Mouse (Mus musculus) retina, postnatal 1 day (tissue): ENCODE measurements around the gene Ddx51.

Experiments used
- DNase-seq: peaks from one replicate; pipeline ENCODE4 v3.0.0-alpha.2; 2012

Ddx51 gene

DNA sequence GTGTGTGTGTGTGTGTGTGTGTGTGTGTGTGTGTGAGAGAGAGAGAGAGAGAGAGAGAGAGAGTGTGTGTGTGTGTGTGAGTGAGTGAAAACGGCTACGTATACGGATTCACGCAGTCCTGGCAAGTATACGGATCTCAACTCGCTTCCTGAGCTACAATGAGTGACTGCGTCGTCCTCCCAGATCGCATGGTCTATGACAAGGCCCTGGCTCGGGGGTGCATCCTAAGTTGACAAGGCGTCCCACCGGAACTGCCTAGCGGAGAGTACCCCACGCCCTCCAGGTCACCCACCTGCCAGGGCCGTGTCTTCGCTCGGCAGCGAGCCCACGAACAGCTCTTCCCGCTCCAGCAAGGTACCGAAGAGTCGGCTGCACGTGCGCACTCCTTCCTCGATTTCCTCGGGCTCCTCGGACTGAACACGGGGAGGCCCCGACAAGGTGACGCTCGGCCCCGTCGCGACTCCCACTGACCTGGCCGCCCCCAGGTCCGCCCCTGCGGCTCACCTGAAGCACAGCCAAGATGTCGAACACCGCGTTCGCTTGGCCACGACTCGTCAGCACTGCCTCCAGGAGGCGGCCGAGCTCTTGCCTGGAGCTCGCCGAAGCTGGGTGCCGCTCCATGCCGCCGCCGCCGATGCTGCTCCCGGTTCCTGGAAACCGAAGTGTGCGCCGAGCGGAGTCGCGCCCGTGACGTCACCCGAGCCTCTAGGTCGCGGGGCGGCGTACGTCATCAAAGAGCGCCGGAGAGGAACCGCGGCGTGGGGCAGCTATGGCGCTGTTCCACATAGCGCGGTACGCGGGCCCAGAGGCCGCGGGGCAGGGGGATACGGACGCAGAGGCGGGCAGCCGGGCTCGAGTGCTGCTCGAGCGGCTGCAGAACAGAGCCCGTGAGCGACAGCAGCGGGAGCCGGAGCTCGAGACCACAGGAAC, at the start of gene Ddx51, which contains the start of gene Noc4l:
Gene Ddx51, plus strand, starts transcription at position 733 of the 930 bp plus-strand sequence.
Gene Noc4l, minus strand, starts transcription at position 699 of the 930 bp plus-strand sequence.
- DNase-seq: peak; percentile 97

DNA sequence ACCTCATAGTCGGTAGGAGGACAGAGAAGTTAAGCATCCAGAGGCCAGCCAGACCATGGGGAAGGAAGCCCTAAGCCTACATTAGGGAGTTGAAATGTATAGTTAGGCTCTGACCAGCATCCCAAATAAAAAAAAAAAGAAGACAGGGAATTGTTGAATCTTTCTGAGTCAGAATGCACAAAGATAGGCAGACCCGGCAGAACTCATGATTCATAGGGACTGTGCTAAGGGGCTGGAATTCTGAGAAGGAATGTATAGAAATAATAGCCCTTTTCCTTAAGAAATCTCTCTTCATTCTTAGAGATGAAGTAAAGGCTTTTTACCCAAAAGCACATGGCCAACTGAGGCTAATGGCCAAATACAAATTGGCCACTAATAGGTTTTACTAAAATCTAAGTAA, 48.9 kb upstream of the Ddx51 start:
- no peak for DNase-seq

DNA sequence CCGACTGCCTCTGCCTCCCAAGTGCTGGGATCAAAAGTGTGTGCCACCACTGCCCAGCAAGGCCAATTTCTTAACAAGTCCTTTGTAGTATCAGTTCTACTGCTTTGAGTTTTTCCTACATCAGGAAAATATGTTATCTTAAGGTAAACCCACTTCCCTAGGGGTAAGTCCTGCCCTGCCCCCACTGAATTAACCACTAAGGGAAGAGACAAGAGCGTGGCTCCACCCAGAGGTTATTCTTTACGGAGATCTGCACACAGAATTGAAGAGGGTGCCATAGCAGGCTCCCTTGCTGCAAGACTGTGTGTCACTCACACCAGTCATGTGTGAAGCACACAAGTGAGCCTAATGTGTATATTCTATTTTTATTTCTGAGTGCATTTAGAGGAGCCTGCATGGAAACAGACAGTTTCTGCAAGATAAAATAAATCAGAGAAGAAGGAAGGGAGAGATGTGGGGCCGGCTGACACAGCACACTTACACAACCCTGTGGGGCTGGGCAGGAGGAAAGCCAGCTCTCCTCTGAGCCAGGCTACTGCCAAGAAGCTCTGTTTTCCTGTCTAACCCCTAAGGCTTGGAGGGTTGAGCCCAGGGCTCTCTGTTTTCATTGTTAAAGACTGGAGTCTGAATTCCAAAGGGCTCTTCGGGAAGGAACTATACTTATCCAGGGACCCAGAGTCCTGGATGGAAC, 47.6 kb upstream of the Ddx51 start:
- DNase-seq: no peak

GRCm38 (mm10) chr5:110607767-110608166, 45.5 kb upstream of the Ddx51 start:
- DNase-seq: no peak

GRCm38 (mm10) chr5:110608336-110608735, 44.9 kb upstream of the Ddx51 start:
- peak; percentile 69 for DNase-seq

DNA sequence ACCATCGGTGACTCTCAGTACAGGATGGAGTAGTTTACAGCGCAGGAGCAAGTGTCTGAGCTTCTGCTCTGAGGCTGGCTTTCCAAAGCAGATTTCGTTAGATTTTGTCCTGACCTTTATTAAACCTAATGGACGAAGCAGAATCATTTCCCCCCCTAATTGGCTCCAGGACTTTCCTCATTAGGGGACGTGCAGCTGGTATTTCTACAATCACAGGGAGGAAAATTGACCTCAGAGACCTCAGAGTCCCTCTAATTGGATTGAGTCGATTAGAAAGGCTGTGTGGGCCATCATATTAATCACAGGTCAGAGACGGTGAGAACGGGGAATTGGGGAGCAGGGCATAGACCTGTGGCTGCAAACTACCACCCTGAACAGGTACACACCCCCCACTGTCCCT, 44.3 kb upstream of the Ddx51 start:
- DNase-seq: peak; percentile 92

- no peak for DNase-seq
These were observed 43.8 kb upstream of the Ddx51 start for GRCm38 (mm10) chr5:110609425-110609824.

GRCm38 (mm10) chr5:110609868-110610267, 43.4 kb upstream of the Ddx51 start:
- DNase-seq: no peak

GRCm38 (mm10) chr5:110610484-110610883, 42.8 kb upstream of the Ddx51 start:
- no peak for DNase-seq

DNA sequence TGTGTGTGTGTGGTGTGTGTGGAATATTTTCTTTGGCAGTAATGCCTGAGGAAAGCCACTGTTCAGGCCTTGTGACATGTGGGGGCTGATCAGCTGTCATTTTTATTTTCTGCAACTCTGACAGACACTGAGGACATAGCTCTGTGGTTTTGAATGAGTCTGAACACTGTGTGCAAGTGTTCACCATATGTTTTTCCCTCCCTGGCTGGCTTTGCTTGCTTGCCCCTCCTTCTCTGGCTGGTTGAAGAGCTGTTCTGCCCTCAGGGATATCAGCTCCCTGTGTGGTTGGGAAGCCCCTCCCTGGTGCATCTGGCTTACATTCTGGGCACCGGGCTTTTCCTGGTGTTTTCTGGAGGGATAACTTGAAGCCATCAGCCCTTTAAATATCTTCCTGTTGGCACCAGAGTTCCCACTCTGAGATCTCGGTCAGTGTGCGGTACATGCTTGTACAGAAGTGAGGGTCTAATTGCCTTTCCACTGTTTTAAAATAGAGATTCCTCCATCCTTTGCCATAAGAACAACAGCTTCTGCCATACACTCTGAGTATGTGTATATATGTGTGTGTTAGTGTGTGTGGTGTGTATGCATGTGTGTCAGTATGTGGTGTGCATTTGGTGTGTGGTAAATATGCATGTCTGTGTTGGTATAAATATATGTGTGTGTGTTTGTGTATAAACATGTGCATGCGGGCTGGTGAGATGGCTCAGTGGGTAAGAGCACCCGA, 41.7 kb upstream of the Ddx51 start:
- peak; percentile 64 for DNase-seq

DNA sequence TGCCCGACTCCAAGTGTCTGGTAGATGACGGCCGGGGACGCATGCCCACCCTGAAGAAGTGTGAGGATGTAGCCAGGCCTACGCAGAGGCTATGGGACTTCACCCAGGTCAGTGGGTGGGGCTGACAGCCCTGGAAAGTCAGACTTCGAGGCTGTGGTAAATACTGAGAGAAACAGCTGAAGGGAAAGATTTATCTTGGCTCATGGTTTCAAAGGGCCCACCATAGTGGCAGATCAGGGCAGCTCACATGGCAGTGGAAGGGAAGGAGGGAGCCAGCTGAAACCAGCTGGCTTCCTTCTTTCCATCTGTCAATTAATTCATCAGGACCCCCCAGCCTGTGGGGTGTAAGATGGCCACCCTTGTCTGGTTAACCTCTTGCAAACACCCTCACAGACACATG, 34.0 kb upstream of the Ddx51 start:
- no peak for DNase-seq

DNA sequence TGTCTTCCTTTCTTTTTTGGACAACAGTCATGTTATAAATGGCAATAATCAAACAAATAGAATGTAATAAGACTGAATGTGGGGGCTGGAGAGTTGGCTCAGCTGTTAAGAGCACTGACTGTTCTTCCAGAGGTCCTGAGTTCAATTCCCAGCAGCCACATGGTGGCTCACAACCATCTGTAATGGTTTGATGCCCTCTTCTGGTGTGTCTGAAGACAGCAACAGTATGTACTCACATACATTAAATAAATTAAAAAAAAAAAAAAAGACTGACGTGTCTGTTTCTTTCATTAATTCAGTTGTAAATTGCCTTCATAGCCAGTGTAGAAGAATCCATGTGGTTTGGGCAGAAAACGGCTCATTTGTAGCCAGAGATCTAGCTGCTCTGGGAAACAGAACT, 28.9 kb upstream of the Ddx51 start:
- no peak for DNase-seq

DNA sequence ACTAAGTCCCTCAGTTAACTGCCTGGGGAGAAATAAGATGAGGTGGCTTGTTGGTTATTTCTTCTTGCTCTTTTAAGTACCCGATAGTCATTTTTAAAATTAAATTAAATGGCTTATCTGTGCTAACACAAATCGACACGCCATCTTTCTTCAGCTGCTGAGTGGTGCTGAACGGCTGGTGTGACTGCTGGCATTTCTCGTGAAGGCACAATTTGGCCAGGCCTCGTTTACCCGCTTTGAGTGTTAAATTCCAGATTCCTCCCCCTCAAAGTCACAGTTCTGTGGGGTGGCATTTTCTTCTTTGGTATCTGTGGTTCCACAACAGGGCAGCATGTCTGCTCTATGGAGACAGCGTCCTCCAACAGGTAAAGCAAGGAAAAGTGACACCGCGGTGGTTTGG, 25.9 kb upstream of the Ddx51 start:
- no peak for DNase-seq

DNA sequence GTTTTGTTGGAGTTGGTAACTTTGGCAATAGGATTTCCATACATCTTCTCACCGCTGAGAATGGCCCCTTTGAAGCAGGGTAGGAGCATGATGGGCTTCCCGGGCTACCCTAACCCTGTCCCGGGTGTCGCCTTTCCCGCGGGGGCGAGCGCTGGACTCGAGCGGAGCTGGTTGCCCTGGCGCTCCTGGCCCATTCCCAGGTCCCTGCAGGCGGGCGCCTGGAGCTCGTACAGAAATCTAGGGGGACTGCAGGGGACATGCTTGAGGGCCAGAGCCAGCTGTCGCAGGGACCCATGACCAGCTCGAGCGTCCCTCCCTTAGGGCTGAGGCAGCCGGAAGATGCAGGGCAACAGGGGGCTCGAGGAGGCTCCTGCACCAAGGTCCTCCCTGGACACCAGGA, 25.1 kb upstream of the Ddx51 start:
- DNase-seq: peak; percentile 12

DNA sequence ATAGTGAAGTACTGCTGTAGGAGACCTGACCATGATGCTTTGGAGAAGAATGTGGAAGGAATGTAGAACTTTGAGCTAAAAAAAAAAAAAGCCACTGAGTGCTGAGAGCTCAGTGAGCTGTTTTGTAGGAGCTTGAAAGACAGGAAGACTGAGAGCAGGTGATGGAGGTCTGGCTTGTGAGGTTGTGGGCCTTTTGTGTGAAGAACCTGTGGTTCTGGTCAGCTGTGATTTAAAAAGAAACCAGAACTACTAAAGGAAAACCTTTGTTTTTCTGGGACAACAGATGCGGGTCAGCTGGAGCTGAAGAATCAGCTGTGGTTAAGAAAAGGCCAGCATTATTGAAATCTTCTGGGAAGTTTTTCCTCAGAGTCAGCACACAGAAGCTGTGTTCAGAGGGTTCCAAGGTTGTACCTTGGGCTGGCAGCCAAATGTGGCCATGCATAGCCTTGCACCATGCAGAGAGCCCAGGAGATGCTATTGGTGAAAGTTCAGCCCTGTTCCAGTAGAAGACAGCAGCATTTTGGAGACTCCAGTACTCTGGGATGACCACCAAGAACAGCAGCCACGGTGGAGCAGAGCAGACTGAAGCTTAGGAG, 23.6 kb upstream of the Ddx51 start:
- DNase-seq: no peak

GRCm38 (mm10) chr5:110635951-110636707, 17.1 kb upstream of the Ddx51 start:
- DNase-seq: peak; percentile 64

GRCm38 (mm10) chr5:110638306-110639074, 14.8 kb upstream of the Ddx51 start:
- DNase-seq: no peak

DNA sequence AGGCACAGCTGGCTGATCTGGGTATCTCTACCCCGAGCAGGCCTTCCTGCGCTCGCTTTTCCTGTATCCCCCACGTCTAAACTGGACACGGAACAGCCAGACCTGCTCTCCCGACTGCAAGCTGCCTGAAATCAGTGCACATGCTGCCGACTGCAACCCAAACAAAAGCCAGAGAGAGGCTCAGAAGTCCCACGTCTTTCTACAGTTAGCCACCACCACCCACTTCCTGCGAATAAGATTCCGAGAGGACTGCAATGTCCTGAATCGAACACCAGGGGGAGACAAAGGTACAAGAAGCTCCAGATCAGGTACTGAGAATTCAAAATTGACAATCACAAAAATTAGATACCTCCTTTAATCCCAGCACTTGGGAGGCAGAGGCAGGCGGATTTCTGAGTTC, 13.8 kb upstream of the Ddx51 start:
- DNase-seq: peak; percentile 84

DNA sequence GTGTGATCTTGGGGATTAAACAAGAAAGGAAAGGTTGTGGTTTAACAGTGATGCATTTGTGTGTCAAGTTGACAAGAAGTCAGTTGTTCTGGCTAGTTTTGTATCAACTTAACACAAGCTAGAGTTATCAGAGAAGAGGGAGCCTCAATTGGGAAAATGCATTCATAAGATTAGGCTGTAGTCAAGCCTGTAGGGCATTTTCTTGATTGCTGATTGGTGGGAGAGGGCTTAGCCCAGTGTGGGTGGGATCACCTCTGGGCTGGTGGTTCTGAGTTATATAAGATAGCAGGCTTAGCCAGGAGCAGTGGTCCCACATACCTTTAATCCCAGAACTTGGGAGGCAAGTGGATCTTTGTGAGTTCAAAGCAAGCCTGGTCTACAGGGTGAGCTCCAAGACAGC, 6.9 kb upstream of the Ddx51 start:
- DNase-seq: no peak

DNA sequence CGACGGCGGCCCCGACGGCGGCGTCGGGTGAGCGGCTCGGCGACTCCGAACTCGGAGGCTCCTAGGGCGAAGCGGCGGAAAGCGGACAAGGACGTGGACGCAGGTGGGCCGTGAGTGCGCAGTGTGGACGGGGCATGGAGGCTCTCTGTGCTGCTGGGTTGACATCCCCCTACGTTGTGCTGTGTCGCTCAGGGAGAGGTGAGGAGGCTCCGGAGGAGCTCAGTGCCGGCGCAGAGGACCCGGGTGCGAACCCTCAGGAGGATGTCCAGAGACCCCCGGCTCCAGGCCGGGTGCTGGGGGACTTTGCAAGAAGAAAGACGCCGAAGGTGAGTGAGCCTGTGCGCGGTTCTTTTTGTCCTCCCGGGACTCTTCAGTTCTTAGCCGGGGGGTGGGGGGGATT, 435 bp downstream of the Ddx51 start:
- no peak for DNase-seq

DNA sequence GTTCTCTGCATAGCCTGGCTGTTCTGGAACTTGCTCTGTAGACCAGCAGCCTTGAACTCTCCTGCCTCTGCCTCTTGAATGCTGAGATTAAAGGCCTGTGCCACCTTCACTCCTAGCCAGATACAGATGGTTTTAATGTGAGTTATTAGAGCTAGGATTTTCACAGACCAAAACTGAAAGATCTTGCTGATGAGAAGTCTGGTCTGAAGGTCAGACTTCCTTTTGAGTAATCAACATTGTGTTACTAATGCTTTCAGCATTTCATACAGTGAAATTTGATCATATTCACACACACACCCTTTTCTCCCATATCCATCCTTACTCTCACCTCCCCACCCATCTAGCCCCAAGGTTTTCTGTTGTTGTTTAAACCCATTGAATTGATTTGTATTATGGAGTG, 6.4 kb downstream of the Ddx51 start:
- no peak for DNase-seq
